Mouse (Mus musculus) forebrain, embryonic 10.5 days (tissue): ENCODE measurements around the gene Atp8a1. TPM values are rescaled to one million over a fixed set of nuclear protein-coding genes. Genes with fewer than 3 reads are reported as not detected.

Source experiments
- DNase-seq: peaks from one replicate; pipeline ENCODE4 v3.0.0-alpha.2; 2017; ENCODE audit warnings: low spot score; ENCODE audit errors: extremely low spot score
- H3K27ac ChIP-seq: fragments of 300-500 bp; sonication (generic); 2 replicates; pipeline ENCODE4 v1.5.1; 2016; ENCODE audit warnings: mild to moderate bottlenecking
- H3K27me3 ChIP-seq: fragments of 300-500 bp; sonication (generic); 2 replicates; pipeline ENCODE4 v1.6.1; 2016; ENCODE audit warnings: mild to moderate bottlenecking; ENCODE audit not compliant: poor library complexity, severe bottlenecking
- H3K36me3 ChIP-seq: fragments of 300-500 bp; sonication (generic); replicated peaks from 2 replicates; pipeline ENCODE4 v1.6.1; 2016; ENCODE audit warnings: mild to moderate bottlenecking, moderate library complexity
- H3K4me1 ChIP-seq: fragments of 300-500 bp; sonication (generic); 2 replicates; pipeline ENCODE4 v1.6.1; 2016
- H3K4me3 ChIP-seq: fragments of 300-500 bp; sonication (generic); 2 replicates; pipeline ENCODE4 v1.5.1; 2016; ENCODE audit warnings: mild to moderate bottlenecking, moderate library complexity
- H3K9me3 ChIP-seq: fragments of 300-500 bp; sonication (generic); 2 replicates; pipeline ENCODE4 v1.6.1; 2016; ENCODE audit warnings: mild to moderate bottlenecking, moderate library complexity
- WGBS: fragments of 180-500 bp; shearing (Covaris S2); methylation state at CpG from one replicate; pipeline ENCODE4 v1.1.7; 2016; 5-methylcytosine and 5-hydroxymethylcytosine counted together
- polyA plus RNA-seq: library from polyadenylated mRNA; unstranded; fragments of >200 nt; fragmentation: Nextera tagmentation; extraction: Ambion mirVana; gene quantifications from 2 replicates; pipeline ENCODE4 v1.2.1, GENCODE M21; 2016

Atp8a1 gene
- polyA plus RNA-seq, 1 experiment from 2014 or later = 15.1 TPM

DNA sequence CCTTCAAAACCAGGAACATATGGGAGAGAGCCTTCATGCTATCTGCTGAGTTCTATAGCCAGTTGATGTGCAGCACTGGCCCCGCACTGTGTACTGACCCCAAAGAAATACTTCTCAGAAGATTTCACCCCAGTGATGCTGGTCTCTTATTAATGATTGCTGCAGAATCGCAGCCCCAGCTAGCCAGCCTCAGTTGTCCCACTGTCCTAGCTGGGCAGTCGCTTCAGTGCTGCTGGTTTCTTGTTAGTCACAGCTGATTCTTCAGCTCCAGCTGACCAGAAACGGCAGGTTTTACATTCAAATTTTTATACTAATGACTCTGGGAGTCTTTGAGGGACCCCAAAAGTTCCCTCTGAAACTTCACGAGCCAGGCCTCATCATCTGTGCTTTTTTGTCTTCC is 197.2 kb downstream of the Atp8a1 start:
- Histone ChIP-seq H3K27me3 (peaks cover 79% of the 10 kb centered on the region), H3K4me3 (no peak overlapping the region), H3K4me1 (peaks cover 6% of the 10 kb centered on the region), H3K9me3 (no peaks in the 10 kb centered on the region), H3K27ac (no peak overlapping the region), H3K36me3 (peaks cover 23% of the 10 kb centered on the region)
- no peak for DNase-seq
- 96% methylated on average over 5 of the region's 5 CpGs for WGBS

DNA sequence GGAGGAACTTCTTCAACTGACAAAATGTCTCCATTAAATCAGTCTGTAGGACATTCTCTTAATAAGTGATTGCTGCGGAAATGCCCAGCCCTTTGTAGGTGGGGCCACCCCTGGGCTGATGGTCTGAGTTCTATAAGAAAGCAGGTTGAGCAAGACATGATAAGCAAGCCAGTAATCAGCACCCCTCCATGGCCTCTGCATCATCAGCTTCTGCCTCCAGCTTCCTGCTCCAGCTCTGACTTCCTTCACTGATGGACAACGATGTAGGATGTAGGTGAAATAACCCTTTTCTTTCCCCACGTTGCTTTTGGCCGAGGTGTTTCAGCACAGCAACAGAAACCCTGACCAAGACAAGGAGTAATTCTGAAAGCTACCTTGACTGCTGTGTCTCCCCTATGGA is 198.1 kb downstream of the Atp8a1 start:
- no peaks in the 10 kb centered on the region for H3K9me3 ChIP-seq
- peaks cover 21% of the 10 kb centered on the region for H3K36me3 ChIP-seq
- no peak overlapping the region for H3K27ac ChIP-seq
- H3K4me3 ChIP-seq = no peak overlapping the region
- WGBS = 93% methylated on average over 4 of the region's 4 CpGs
- peaks cover 77% of the 10 kb centered on the region for H3K27me3 ChIP-seq
- H3K4me1 ChIP-seq = no peaks in the 10 kb centered on the region
- DNase-seq = no peak

DNA sequence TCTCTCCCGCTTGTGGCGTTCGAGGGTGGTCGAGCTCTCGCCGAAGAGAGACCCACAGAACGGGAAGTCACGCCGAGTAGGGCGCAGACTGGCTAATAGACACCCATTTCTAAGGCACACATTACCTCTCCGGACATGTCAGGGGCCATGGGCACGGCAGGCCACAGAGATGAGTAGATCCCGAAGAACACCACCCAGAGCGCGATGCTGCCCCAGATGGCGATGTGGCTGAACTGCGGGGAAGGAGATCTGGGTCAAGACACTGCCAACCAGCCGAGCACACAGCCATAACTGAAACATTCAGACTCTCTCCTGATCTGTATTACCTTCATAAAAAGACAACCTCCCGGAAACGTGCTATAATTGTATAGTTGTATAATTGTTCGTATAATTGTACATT is 199.7 kb downstream of the Atp8a1 start:
- no peak overlapping the region for H3K27ac ChIP-seq
- H3K4me3 ChIP-seq = no peak overlapping the region
- no peaks in the 10 kb centered on the region for H3K9me3 ChIP-seq
- H3K27me3 ChIP-seq = peaks cover 61% of the 10 kb centered on the region
- peaks cover 21% of the 10 kb centered on the region for H3K36me3 ChIP-seq
- DNase-seq = no peak
- WGBS = 80% methylated on average over 21 of the region's 21 CpGs
- H3K4me1 ChIP-seq = no peaks in the 10 kb centered on the region

DNA sequence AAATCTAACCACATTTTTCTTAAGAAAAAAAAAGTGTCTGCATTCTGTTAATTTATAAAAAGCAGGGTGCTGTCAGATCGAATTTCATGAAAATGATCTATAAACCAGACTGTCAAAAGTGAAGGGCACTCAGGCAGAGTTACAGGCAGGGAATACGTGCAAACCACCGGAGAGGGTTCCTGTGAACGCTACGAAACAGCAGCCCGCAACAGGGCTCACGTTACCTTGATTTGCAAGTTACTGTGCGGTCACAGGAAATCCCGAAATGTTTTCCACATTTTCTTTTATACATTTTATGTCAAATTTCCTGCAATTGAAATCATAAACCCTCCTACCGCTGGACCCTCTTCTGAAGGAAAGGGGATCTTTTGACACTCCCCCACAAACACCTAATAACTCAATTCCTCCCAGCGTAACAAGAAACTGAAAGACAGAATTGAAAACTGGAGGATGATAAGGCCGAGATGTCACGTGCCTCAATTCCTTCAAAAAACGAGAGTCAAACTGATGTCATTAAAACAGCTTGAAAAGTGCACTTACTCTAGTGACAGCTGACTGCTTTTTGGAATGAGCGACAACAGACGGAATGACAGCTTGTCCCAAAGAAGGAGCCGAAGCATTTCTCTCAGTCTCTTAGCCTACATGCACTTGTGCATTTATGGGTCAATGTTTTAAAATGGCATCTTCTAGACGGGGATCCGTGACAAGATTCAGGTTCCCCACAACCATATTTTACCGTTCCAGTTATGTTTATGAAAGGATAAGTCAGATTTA is 200.3 kb downstream of the Atp8a1 start:
- no peak overlapping the region for H3K27ac ChIP-seq
- 91% methylated on average over 20 of the region's 20 CpGs for whole genome bisulfite sequencing
- peaks cover 55% of the 10 kb centered on the region for H3K27me3 ChIP-seq
- no peak overlapping the region for H3K4me3 ChIP-seq
- no peak for DNase-seq
- H3K36me3 ChIP-seq = peaks cover 21% of the 10 kb centered on the region
- no peaks in the 10 kb centered on the region for H3K9me3 ChIP-seq
- no peaks in the 10 kb centered on the region for H3K4me1 ChIP-seq

DNA sequence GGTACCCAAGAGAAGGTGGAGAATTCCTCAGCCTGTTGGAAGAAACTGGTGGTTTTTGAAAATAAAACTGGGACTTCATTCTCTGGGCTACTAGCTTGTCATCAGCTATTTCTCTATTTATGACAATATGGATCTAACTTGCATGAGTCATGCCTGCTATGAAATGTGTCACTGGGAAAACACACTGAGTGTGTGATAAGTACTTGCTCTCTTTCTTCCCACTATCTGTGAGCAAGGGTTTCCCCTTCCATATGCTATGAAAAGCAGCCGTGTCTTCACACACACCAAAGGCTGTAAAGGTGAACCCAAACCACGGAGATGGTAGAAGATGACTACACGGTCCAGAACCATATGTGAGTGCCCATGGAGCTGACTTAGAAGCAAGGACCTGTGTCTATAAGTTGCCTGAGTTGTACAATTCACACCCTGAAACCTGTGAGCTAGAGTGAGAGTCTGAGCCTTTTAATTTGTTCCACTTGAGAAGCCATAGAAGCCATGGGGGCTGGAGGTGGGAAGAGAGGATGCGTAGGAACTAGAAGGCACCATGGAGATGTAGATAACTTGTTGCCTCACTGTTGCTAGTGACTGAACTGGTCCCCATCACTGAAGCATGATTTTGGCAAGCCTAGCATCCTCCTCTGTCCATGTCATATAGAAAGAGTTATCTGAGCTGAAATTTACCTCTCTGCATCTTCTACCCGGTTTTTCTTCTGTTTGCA is 203.5 kb downstream of the Atp8a1 start:
- peaks cover 19% of the 10 kb centered on the region for H3K36me3 ChIP-seq
- no peaks in the 10 kb centered on the region for H3K9me3 ChIP-seq
- peaks cover 43% of the 10 kb centered on the region for H3K27me3 ChIP-seq
- H3K27ac ChIP-seq = no peak overlapping the region
- DNase-seq = no peak
- no peaks in the 10 kb centered on the region for H3K4me1 ChIP-seq
- WGBS = 95% methylated on average over 5 of the region's 5 CpGs
- H3K4me3 ChIP-seq = no peak overlapping the region

DNA sequence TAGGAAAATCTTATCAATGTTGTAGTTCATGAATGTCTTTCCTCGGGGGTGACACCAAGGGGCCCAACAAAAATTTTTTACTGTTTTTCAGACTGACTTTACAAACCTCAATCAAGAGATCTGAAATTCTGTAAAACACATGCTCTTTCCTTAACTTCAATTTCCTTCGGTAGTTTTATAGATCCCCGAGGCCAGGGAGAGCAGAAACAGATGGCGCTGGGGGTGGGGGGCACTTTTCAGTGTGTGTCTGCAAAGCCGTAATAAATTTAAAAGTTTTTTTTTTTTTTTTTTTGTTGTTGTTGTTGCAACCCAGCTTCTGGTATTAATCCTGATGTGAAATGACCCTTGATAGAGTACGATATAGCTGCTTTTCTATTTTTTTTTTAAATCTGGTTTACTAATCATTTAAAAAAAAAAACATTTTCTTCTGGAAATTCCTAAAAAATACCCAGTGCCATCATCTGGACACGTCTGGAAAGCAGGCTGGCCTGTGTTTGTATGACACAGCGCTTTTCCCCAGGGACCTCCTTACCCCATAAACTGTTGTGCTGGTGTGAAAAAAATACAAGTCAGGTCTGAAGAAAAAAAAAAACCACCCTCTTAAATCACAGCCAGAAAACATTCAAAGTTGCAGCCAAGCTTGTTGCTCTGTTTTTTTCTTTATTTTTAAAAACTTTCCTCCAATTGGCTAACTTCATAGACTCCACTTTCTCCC is 205.7 kb downstream of the Atp8a1 start:
- no peaks in the 10 kb centered on the region for H3K9me3 ChIP-seq
- peaks cover 47% of the 10 kb centered on the region for H3K27me3 ChIP-seq
- 84% methylated on average over 8 of the region's 8 CpGs for WGBS
- DNase-seq = no peak
- H3K4me3 ChIP-seq = no peak overlapping the region
- H3K36me3 ChIP-seq = 0 out of 2 replicates have a peak, but pooled peaks cover 4% of the 10 kb centered on the region
- no peaks in the 10 kb centered on the region for H3K4me1 ChIP-seq
- no peak overlapping the region for H3K27ac ChIP-seq

DNA sequence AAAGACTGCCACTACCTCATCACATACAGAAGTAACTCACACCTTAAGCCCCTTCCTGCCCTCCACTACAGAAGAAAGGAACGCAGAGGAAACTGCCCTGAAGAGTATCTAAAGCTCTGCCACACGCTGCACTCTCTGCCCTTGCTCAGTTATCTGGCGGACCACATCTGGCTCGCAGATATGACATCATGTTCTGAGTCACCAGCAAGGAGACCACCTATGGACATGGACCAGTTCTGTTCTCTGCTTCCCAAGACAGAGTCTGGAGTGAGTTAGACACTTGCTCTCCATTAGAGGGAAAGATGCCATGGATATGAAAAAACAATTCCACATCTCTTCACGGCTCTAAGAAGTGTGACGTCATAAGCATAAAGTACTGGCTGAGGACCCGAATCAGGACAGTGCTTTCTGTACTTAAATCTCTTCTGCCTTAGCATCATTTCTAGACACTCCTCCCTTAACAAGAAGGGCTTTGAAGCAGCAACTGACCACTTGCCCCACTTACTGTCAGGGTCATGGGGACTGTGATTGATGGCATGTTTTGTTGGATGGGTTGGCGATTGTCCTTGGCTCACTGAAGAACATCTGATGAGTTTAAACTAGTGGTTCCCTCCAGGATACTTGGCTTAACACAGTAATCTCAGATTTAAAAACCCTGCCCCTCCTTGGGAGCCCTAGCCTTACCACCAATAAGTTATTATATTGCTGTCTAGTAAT is 206.5 kb downstream of the Atp8a1 start:
- DNase-seq = no peak
- whole genome bisulfite sequencing = 91% methylated on average over 8 of the region's 8 CpGs
- Histone ChIP-seq H3K4me3 (no peak overlapping the region), H3K4me1 (no peaks in the 10 kb centered on the region), H3K27me3 (peaks cover 55% of the 10 kb centered on the region), H3K27ac (no peak overlapping the region), H3K36me3 (0 out of 2 replicates have a peak, but pooled peaks cover 7% of the 10 kb centered on the region), H3K9me3 (no peaks in the 10 kb centered on the region)

DNA sequence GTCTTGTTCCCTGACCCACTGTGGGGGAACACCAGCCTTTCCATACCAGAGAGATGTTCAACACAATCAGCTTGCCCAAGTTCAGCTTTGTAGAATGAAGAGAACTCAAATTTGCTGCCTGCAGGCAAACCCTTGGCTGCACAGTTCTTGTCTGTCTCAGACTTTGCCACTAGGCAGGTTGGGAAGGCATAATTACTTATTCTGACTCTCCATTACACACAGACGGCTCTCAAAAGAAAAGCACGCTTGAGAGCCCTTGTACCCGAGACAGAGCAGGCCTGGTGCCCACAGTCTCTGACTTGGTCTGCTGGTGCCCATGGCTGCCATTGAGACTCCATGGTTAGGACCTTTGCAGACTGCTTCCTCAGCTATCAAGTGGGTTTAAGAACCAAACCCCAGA is 212.9 kb downstream of the Atp8a1 start:
- no peak for DNase-seq
- peaks cover 28% of the 10 kb centered on the region for H3K4me1 ChIP-seq
- 16% methylated on average over 3 of the region's 3 CpGs for WGBS
- peaks cover 73% of the 10 kb centered on the region for H3K27me3 ChIP-seq
- H3K9me3 ChIP-seq = no peaks in the 10 kb centered on the region
- H3K4me3 ChIP-seq = peak overlapping the region; percentile 34; the same call in 1 of the 2 replicates
- H3K36me3 ChIP-seq = 0 out of 2 replicates have a peak, but pooled peaks cover 3% of the 10 kb centered on the region
- H3K27ac ChIP-seq = peak overlapping the region; percentile 79

DNA sequence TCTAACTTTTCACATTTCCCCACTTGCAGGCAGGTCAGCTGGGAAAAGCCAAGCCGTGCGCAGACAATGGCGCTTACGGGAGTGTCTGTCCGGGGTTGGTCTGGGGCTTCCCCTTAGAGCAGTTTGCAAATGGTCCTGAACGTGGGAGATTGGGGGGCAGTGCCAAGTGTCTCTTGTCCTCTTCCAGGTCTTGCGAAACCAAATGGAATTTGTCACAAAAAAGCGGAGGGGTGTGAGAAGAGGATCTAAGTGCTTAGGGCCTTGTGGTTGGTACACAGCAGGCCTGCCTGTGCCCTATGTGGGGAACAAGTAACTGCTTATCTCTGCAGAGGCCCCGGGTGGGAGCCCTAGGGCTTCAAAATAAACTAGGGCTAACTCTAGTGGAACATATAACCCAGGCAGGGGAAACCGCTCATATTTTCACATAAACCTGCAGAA is 213.4 kb downstream of the Atp8a1 start:
- peak; percentile 53 for DNase-seq
- peaks cover 30% of the 10 kb centered on the region for H3K4me1 ChIP-seq
- H3K4me3 ChIP-seq = peak overlapping the region; percentile 34
- no peaks in the 10 kb centered on the region for H3K9me3 ChIP-seq
- WGBS = 7% methylated on average over 10 of the region's 10 CpGs
- 0 out of 2 replicates have a peak, but pooled peaks cover 3% of the 10 kb centered on the region for H3K36me3 ChIP-seq
- H3K27ac ChIP-seq = peak overlapping the region; percentile 79
- peaks cover 73% of the 10 kb centered on the region for H3K27me3 ChIP-seq

DNA sequence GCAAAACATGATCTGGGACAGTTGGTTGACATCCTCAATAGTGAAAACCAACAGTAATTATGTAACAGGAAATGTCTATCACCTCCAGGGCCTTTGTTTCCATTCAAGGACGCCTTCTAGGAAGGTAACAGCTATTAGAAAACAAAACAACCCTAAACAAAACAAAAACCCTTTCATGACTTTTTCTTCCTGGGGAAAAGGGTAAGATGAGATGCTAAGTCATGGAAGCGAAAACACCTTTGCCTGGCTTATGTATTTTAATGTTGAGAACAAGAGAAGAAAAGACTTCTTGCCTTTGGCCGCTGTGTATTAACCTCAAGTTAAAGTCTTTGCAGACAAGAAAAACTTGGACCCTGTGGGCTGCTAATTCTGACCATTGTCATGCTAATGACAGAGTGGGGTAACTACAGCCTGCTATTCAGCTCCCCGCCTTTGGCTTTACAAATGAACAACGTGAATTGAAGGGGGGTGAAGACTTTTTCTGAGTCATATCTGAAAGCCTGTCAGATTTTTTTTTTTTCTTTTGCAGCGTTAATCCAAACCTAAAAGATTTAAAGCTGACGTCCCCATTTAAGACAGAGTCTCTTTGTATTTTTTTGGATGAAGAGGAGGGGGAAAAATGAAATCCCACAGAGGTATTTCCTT is 214.0 kb downstream of the Atp8a1 start:
- Histone ChIP-seq H3K4me1 (peaks cover 30% of the 10 kb centered on the region), H3K27ac (peak overlapping the region; percentile 79), H3K27me3 (peaks cover 73% of the 10 kb centered on the region), H3K4me3 (peak overlapping the region; percentile 34; the same call in 1 of the 2 replicates), H3K36me3 (0 out of 2 replicates have a peak, but pooled peaks cover 3% of the 10 kb centered on the region), H3K9me3 (no peaks in the 10 kb centered on the region)
- DNase-seq = no peak
- 5% methylated on average over 7 of the region's 7 CpGs for WGBS

DNA sequence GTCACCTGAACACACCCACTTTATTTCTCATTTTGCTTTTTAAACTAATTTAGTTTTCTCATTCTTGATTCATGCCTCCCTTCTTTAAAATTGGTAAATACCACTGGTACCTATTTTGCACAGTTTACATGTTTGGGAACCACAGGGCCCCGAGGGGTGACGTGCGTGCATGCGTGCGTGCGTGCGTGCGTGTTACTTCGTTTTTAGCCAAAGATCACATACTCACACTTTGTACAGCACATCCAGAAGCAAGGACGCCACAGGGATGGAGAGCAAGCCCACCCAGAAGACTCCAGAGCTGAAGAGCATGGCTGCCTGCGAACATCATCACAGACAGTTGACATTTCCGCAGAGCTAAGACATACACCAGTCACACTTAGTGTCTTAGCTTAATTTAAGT is 216.0 kb downstream of the Atp8a1 start:
- Histone ChIP-seq H3K27me3 (peaks cover 56% of the 10 kb centered on the region), H3K4me1 (peaks cover 30% of the 10 kb centered on the region), H3K27ac (no peak overlapping the region), H3K36me3 (0 out of 2 replicates have a peak, but pooled peaks cover under 1% of the 10 kb centered on the region), H3K4me3 (no peak overlapping the region), H3K9me3 (no peaks in the 10 kb centered on the region)
- WGBS = 96% methylated on average over 12 of the region's 12 CpGs
- no peak for DNase-seq

DNA sequence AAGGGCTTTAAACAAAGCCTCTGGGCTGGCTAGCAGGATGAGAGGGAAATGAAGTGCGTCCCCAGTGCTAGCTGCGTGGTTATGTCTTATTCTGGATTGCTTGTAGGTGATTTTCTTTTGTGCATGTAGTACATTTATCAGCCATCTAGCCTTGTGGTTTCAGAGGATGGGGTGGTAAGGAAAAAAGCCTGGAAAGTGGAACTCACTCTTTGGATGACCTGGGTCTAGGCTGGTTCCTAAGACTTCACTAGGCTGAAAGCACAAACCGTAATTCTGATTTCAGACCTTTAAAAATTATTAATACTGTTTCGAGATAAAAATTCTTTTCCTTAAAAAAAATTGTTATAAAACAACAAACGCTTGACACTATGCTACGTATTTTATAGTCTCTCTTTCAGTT is 217.4 kb downstream of the Atp8a1 start:
- no peaks in the 10 kb centered on the region for H3K9me3 ChIP-seq
- H3K4me3 ChIP-seq = no peak overlapping the region
- DNase-seq = no peak
- peaks cover 32% of the 10 kb centered on the region for H3K4me1 ChIP-seq
- 89% methylated on average over 6 of the region's 6 CpGs for WGBS
- no peak overlapping the region for H3K27ac ChIP-seq
- H3K36me3 ChIP-seq = no peaks in the 10 kb centered on the region
- peaks cover 49% of the 10 kb centered on the region for H3K27me3 ChIP-seq
